Mouse (Mus musculus): ENCODE results near the gene Cd33.

Cd33 gene

DNA sequence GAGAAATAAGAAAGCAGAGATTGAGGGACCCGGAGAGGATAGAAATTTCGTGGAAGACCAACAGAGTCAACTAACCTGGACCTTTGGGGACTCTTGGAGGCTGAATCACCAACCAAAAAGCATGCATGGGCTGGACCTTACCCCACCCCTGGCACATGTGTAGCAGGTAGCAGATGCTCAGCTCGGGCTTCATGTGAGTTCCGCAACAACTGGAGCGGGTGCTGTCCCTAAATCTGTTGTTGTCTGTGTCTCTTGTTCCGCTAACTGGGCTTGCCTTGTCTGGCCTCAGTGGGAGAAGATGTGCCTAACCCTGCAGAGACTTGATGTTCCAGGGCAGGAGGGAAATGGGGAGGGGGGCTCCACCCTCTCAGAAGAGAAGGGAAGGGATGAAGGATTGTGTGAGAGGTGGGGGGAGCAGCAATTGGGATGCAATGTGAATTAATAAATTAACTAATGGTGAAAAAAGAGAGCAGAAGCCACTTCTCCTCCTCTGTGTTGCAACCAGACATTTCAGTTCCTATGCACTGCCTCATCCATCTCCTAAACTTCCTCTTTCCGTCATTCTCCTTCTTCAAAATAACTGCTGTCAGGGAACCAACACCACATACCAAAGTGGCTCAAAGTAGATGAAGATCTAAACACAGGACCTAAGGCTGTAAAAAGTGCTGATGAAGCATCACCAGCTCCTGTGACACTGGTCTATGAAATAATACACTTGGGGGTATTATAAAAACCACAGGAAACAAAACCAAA lies at the start of gene Cd33:
Gene Cd33 (minus strand): TSS at position 204 of the 753 bp plus-strand sequence.
- DNase-seq (ENCODE audit: low spot score) = no peak

DNA sequence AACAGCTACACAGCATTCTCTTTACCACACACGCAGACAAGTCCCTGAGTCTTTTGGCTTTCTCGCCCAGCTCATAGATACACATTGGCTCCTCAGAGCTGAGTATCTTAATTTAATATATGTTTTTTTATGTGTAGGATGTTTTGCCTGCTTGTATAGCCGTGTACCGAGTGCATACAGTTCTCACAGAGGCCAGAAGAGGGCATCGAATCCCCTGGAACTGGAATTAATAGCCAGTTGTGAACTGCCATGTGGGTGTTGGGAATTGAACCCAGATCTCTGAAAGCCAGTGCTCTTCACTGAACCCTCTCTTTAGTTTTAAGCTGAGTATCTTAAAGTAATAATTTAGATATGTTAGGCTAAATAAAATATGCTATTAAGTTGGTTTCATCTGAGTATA lies 40.6 kb upstream of the Cd33 start:
- no peak for DNase-seq (ENCODE audit: low spot score)

GRCm38 (mm10) chr7:43580526-43580925 lies 36.3 kb upstream of the Cd33 start:
- no peak for DNase-seq (ENCODE audit: low spot score)

DNA sequence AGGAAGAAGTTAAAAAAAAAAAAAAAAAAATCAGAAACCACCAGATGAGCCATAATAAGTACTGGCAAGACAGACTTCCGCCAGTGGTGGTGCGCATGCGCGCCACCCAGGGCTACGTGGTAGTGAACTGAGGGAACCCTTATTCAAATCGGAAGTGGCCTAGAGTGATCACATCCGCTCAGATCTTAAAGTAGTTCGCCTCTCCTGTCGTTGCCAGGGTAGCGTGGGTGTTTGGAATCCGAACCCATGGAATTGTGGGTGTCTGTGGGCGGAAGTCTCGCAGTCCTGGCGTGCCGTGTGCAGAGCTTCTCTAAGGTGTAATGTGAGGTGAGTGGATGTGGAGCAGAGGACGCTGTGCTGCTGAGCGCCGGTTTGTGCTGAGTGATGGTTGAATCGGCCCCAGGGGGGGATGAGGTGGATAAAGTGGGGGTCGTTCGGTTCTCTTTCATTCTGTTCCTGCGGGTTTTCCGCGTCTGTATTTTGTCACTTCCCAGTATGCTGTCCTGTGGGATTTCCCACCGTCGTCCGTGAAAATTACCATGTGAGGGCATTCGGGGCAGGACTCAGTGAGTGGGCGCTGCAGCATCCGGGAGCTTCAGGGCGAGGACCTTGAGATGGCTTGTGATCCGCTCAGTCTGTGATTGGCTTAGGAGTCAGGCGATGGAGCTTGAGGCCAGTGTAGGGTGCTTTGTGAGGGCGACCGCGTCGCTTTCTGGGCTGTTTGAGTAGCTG lies 35.4 kb upstream of the Cd33 start, which contains the start of gene Zfp719:
Gene Zfp719 (plus strand): TSS at position 171 of the 732 bp plus-strand sequence.
- peak; percentile 91 for DNase-seq (ENCODE audit: low spot score)

DNA sequence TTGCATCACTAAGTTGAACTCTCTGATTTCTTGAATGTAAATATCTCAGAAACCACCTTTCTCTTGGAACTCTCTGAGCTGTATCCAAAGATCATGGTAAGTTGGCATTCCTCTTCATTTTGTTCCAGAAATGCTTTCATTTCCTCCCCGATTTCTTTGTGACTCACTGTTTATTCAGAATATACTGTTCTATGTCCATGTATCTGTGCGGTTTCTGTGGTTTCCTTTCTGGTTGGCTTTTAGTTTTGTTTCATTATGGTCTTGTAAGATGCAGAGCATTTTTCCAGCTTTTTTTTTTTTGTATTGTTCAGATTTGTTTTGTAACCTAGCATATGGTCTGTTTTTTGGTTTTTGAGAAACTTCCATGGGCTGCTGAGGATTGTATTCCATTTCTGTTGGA lies 27.0 kb upstream of the Cd33 start:
- no peak for DNase-seq (ENCODE audit: low spot score)

GRCm38 (mm10) chr7:43563300-43563699 lies 19.1 kb upstream of the Cd33 start:
- no peak for DNase-seq (ENCODE audit: low spot score)

GRCm38 (mm10) chr7:43562651-43563070 lies 18.4 kb upstream of the Cd33 start:
- DNase-seq (ENCODE audit: low spot score) = no peak

DNA sequence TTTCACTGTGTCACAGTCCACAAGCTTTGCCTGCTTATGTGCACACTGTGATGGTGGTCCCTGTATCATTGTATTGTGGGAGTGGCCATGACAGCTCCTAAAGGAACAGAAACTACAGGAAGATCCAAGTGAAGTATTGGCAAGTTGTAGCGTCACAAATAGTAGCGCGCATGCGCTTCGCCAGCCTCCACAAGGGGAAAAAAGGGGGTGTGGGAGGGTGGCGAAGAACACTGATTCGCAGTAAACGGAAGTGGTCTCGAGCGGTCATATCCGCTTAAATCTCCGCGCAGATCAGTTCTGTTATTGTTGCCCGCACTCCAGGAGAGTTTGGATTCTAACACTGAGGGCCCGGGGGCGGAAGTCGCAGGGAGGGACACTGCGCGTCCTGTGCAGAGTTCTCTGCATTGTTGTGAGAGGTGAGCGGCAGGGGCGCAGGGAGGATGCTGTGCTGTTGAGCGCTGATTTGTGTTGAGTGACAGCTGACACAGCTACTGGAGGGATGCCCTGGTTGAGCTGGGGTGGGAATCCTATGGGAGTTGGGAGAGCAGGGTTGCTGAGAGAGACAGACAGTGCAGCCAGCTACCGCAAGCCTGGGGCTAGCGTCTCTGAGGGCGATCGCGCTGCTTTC lies 17.9 kb upstream of the Cd33 start, which contains the start of gene Zfp658:
Gene Zfp658 (plus strand): TSS at position 251 of the 628 bp plus-strand sequence.
- DNase-seq (ENCODE audit: low spot score) = peak; percentile 79

- DNase-seq (ENCODE audit: low spot score) = no peak
These were observed 12.7 kb upstream of the Cd33 start for GRCm38 (mm10) chr7:43556901-43557300.

DNA sequence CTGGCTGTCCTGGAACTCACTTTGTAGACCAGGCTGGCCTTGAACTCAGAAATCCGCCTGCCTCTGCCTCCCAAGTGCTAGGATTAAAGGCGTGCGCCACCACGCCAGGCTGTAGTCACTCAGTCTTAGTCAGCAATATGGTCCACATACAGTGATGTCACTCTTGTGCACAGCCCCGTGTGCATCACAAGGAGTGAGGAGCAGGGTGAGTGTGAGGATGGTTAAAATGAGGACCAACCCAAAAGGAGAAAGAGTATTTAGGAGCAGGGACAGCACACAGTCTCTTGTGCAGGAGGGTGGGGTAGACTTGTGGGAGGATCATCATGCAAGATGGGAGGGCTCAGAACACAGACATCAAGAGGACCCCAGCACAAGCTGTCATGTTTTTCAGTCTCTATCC lies 11.1 kb upstream of the Cd33 start:
- DNase-seq (ENCODE audit: low spot score) = no peak

GRCm38 (mm10) chr7:43554550-43554949 lies 10.3 kb upstream of the Cd33 start:
- no peak for DNase-seq (ENCODE audit: low spot score)

DNA sequence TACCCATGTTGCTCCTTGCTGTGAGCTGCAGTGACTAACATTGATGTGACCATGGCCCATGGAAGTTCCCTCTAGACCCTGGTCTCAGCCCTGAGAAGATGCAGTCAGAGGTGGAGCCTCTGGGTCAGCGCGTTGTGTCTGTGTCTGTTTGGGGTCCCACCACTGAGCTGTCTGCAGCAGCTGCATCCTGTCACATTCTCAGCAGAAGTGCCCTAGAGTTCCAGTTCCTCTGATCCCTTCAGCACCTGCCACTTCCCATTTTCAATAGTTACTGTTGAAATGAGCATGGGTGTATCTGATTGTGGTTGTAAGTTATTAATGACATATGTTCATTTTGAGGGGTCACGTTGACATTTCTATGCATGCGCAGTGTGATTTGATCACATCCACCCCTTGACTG lies 8.9 kb upstream of the Cd33 start:
- no peak for DNase-seq (ENCODE audit: low spot score)

DNA sequence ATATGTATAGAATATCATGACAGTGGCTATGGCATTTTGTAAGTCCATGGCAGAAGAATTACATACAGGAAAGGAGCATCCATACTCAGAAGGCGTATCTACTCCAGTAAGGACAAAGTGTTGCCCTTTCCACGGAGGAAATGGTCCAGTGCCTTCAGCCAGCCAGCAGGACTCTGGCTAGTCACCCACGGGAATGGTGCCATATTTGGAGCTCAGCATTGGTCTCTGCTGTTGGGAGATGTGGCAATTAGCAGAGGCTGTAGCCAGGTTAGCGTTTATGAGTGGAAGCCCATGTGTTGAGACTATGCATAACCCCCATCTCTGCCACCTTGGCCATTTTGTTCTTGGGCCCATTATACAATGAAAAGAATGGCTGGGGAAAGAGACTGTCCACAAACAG lies 4.0 kb upstream of the Cd33 start:
- no peak for DNase-seq (ENCODE audit: low spot score)

DNA sequence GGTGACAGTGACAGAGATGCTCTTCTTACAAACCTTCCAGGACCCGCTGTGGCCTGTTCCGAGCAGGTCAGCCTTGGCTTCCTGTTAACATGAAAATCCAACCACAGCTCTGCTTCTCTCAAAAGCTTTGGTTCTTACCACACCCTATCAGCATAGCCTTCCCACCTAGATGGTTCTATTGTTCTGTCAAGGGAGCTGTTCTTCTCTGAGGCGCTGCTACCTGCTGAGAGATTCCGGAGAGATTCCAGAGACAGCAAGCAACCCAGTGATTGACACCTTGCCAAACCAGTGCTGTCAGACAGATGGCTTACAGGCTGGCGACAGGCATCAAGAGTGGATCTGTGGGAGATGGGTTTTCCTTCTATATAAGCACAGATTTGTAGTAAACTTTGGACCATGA lies 3.4 kb upstream of the Cd33 start:
- no peak for DNase-seq (ENCODE audit: low spot score)

DNA sequence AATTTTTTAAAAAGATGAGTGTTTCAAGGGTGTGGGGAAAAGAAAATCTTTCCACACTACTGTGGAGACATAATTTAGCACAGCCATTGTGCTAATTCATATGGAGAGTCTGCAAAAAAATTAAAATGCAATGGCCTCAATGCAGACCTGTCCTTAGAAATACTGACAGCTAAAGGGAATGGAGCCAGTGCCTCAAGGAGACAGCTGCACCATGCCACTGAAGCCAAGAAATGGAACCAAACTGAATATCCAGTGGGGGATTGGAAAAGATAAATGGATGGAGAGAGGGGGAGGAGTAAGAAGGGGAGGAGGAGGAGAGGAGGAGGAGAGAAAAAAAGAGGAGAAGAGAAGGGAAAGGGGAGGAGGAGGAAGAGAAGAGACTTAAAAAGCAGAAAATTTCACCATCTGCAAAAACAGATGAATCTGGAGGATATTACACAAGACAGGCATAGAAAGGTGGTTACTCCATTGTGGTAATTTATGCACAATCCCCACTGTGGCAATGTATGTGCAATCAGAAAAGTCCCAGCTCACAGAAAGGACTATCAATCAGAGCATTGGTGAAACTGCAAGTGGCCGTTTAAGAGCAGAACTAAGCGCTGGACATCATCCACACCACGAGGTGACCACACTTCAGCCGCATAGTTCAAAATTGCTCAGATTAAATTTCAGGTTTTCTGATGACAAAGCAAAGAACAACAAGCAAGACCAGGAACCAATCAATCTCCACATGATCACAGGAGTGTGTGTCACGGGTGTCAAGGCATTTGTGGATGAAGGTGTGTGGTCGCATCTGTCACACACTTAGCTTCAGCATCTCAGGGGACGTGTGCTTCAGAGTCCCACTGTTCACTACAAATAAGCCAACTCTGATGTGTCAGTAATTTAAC lies 1.7 kb upstream of the Cd33 start:
- DNase-seq (ENCODE audit: low spot score) = no peak

- DNase-seq (ENCODE audit: low spot score) = no peak
These were observed 5.7 kb downstream of the Cd33 start for GRCm38 (mm10) chr7:43538524-43538923.

GRCm38 (mm10) chr7:43532936-43533505 lies 11.2 kb downstream of the Cd33 start:
- DNase-seq (ENCODE audit: low spot score) = no peak

DNA sequence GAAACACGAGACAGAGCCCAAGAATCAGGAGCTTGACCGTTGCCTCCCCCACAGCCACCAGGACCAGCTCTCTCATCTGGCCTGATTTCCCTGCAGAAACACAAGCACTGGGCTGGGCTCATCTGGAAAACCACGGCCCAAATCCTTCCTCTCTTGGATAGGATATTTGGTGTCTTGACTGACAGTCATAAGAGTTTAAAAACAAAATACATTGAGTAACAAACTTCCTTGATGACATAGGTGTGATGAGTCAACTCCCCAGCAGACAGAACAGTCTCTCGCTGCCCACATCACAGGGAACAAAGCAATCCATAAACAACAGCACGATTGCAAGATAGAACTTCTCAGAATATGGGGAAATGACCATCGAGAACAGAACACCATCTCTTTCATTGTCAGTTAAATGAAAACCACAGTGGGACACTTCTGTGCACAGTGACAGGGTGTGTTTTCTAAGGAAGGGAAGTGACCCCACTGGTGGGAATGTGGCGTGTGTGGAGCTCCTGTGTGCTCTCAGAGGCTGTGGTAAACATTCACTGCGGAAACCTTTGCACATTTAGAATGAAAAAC lies 13.9 kb downstream of the Cd33 start:
- DNase-seq (ENCODE audit: low spot score) = no peak

DNA sequence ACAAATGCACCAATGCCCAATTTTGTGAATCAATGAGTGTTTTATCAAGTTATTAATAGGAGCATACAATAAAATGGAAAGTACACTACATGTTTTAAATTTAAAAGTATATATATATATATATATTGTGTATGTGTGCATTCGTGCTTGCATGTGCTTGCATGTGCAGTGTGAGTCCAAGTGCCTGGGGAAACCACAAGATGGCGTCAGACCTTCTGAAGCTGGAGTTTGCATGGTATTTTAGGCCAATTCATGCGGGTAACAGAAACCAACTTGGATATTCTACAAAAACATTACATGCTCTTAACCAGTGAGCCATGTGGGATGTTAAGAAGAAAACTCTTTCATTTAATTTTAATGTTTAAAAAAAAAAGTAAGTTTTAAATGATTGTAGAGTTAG lies 18.9 kb downstream of the Cd33 start:
- DNase-seq (ENCODE audit: low spot score) = no peak

- DNase-seq (ENCODE audit: low spot score) = no peak
These were observed 21.5 kb downstream of the Cd33 start for GRCm38 (mm10) chr7:43522776-43523175.

DNA sequence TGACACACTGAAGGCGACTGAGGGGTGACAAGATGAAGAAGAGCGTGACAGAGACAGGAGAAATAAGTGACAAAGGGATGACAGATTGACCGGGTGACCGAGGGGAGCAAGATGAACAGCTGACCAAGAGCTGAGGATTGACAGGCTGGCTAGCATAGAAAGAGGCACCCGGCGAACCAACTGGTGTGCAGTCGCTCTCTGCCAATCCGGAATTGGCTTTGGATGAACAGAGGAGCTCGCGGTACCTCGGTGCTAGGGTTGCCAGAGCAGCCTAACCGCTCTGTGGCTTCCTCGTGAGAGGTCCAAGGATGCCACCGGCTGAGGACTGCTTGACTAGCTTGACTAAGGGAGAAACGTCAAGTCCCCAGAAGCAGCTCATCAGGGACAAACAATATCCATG lies 25.9 kb downstream of the Cd33 start:
- no peak for DNase-seq (ENCODE audit: low spot score)

Measured in testis, postnatal 14 days (tissue).